Mouse (Mus musculus): Measurements from ENCODE around the gene Iqgap2. TPM values are rescaled to one million over a fixed set of nuclear protein-coding genes. Genes with fewer than 3 reads are reported as not detected.

Iqgap2 gene
- polyA plus RNA-seq, 1 experiment from 2014 or later, result 10.5 TPM

GRCm38 (mm10) chr13:95782311-95782968, 109.3 kb downstream of the Iqgap2 start:
- no peaks in the 10 kb centered on the region for H3K9me3 ChIP-seq
- H3K27ac ChIP-seq, result peak overlapping the region; percentile 73
- H3K4me3 ChIP-seq, result no peak overlapping the region
- no peaks in the 10 kb centered on the region for H3K36me3 ChIP-seq
- H3K4me1 ChIP-seq (replicated peaks), result peaks cover 58% of the 10 kb centered on the region
- no peak for DNase-seq (ENCODE audit: low spot score)
- H3K27me3 ChIP-seq (ENCODE audit: insufficient read depth, poor library complexity, severe bottlenecking), result no peaks in the 10 kb centered on the region
- WGBS, result 57% methylated on average over 15 of the region's 15 CpGs

GRCm38 (mm10) chr13:95780038-95780437, 111.7 kb downstream of the Iqgap2 start:
- Histone ChIP-seq H3K27me3 (ENCODE audit: insufficient read depth, poor library complexity, severe bottlenecking) (no peaks in the 10 kb centered on the region), H3K27ac (no peak overlapping the region), H3K4me1 (replicated peaks) (peaks cover 80% of the 10 kb centered on the region), H3K4me3 (no peak overlapping the region), H3K9me3 (no peaks in the 10 kb centered on the region), H3K36me3 (no peaks in the 10 kb centered on the region)
- no peak for DNase-seq (ENCODE audit: low spot score)
- WGBS, result 79% methylated on average over 7 of the region's 7 CpGs

- no peak overlapping the region for H3K4me3 ChIP-seq
- WGBS, result 83% methylated on average over 8 of the region's 8 CpGs
- peaks cover 87% of the 10 kb centered on the region for H3K4me1 ChIP-seq (replicated peaks)
These were observed 112.5 kb downstream of the Iqgap2 start for GRCm38 (mm10) chr13:95779261-95779660.

GRCm38 (mm10) chr13:95778761-95779161, 113.0 kb downstream of the Iqgap2 start:
- peak; percentile 27 for DNase-seq (ENCODE audit: low spot score)
- Histone ChIP-seq H3K4me1 (replicated peaks) (peaks cover 92% of the 10 kb centered on the region), H3K27ac (peak overlapping the region; percentile 64), H3K4me3 (no peak overlapping the region), H3K9me3 (no peaks in the 10 kb centered on the region), H3K36me3 (no peaks in the 10 kb centered on the region), H3K27me3 (ENCODE audit: insufficient read depth, poor library complexity, severe bottlenecking) (no peaks in the 10 kb centered on the region)
- WGBS, result 61% methylated on average over 9 of the region's 9 CpGs

More at GRCm38 (mm10) chr13:95779261-95779660, 112.5 kb downstream of the Iqgap2 start:
- H3K36me3 ChIP-seq, result no peaks in the 10 kb centered on the region
- DNase-seq (ENCODE audit: low spot score), result no peak
- peak overlapping the region; percentile 40; the same call in 1 of the 2 replicates for H3K27ac ChIP-seq
- H3K9me3 ChIP-seq, result no peaks in the 10 kb centered on the region
- no peaks in the 10 kb centered on the region for H3K27me3 ChIP-seq (ENCODE audit: insufficient read depth, poor library complexity, severe bottlenecking)

GRCm38 (mm10) chr13:95777651-95778391, 113.9 kb downstream of the Iqgap2 start:
- H3K27me3 ChIP-seq (ENCODE audit: insufficient read depth, poor library complexity, severe bottlenecking), result no peaks in the 10 kb centered on the region
- no peak overlapping the region for H3K4me3 ChIP-seq
- H3K4me1 ChIP-seq (replicated peaks), result peaks cover 84% of the 10 kb centered on the region
- WGBS, result 80% methylated on average over 5 of the region's 5 CpGs
- no peaks in the 10 kb centered on the region for H3K9me3 ChIP-seq
- H3K36me3 ChIP-seq, result no peaks in the 10 kb centered on the region
- no peak for DNase-seq (ENCODE audit: low spot score)
- H3K27ac ChIP-seq, result peak overlapping the region; percentile 16; the same call in 1 of the 2 replicates

GRCm38 (mm10) chr13:95777237-95777636, 114.5 kb downstream of the Iqgap2 start:
- H3K4me3 ChIP-seq, result no peak overlapping the region
- peaks cover 78% of the 10 kb centered on the region for H3K4me1 ChIP-seq (replicated peaks)
- no peaks in the 10 kb centered on the region for H3K9me3 ChIP-seq
- 22% methylated on average over 2 of the region's 2 CpGs for WGBS
- peak; percentile 38 for DNase-seq (ENCODE audit: low spot score)
- H3K27me3 ChIP-seq (ENCODE audit: insufficient read depth, poor library complexity, severe bottlenecking), result no peaks in the 10 kb centered on the region
- H3K36me3 ChIP-seq, result no peaks in the 10 kb centered on the region
- H3K27ac ChIP-seq, result no peak overlapping the region; the same call in 1 of the 2 replicates

GRCm38 (mm10) chr13:95774966-95775696, 116.6 kb downstream of the Iqgap2 start:
- no peak overlapping the region; the same call in 1 of the 2 replicates for H3K4me3 ChIP-seq
- H3K27me3 ChIP-seq (ENCODE audit: insufficient read depth, poor library complexity, severe bottlenecking), result no peaks in the 10 kb centered on the region
- peak overlapping the region; percentile 81 for H3K27ac ChIP-seq
- 38% methylated on average over 11 of the region's 11 CpGs for WGBS
- DNase-seq (ENCODE audit: low spot score), result peak; percentile 61
- H3K9me3 ChIP-seq, result no peaks in the 10 kb centered on the region
- H3K4me1 ChIP-seq (replicated peaks), result peaks cover 69% of the 10 kb centered on the region
- no peaks in the 10 kb centered on the region for H3K36me3 ChIP-seq

GRCm38 (mm10) chr13:95765017-95765416, 126.7 kb downstream of the Iqgap2 start:
- Histone ChIP-seq H3K27me3 (ENCODE audit: insufficient read depth, poor library complexity, severe bottlenecking) (no peaks in the 10 kb centered on the region), H3K36me3 (no peaks in the 10 kb centered on the region; the same call in 1 of the 2 replicates), H3K9me3 (no peaks in the 10 kb centered on the region), H3K4me3 (no peak overlapping the region), H3K4me1 (replicated peaks) (peaks cover 35% of the 10 kb centered on the region), H3K27ac (peak overlapping the region; percentile 74)
- peak; percentile 46 for DNase-seq (ENCODE audit: low spot score)
- 27% methylated on average over 9 of the region's 9 CpGs for WGBS

- WGBS, result 48% methylated on average over 3 of the region's 3 CpGs
- DNase-seq (ENCODE audit: low spot score), result peak; percentile 25
- H3K27ac ChIP-seq, result peak overlapping the region; percentile 53; the same call in 1 of the 2 replicates
These were observed 127.7 kb downstream of the Iqgap2 start for GRCm38 (mm10) chr13:95763876-95764517.

GRCm38 (mm10) chr13:95759810-95760209, 131.9 kb downstream of the Iqgap2 start:
- H3K4me3 ChIP-seq, result no peak overlapping the region
- peaks cover 18% of the 10 kb centered on the region for H3K36me3 ChIP-seq
- 92% methylated on average over 2 of the region's 2 CpGs for WGBS
- H3K9me3 ChIP-seq, result no peaks in the 10 kb centered on the region
- H3K27me3 ChIP-seq (ENCODE audit: insufficient read depth, poor library complexity, severe bottlenecking), result no peaks in the 10 kb centered on the region
- DNase-seq (ENCODE audit: low spot score), result no peak
- H3K27ac ChIP-seq, result no peak overlapping the region
- H3K4me1 ChIP-seq (replicated peaks), result peaks cover 16% of the 10 kb centered on the region

More at GRCm38 (mm10) chr13:95763876-95764517, 127.7 kb downstream of the Iqgap2 start:
- H3K9me3 ChIP-seq, result no peaks in the 10 kb centered on the region
- peaks cover 3% of the 10 kb centered on the region; the same call in 1 of the 2 replicates for H3K36me3 ChIP-seq
- H3K27me3 ChIP-seq (ENCODE audit: insufficient read depth, poor library complexity, severe bottlenecking), result no peaks in the 10 kb centered on the region
- H3K4me3 ChIP-seq, result no peak overlapping the region
- H3K4me1 ChIP-seq (replicated peaks), result peaks cover 28% of the 10 kb centered on the region

GRCm38 (mm10) chr13:95754285-95754684, 137.4 kb downstream of the Iqgap2 start:
- WGBS, result 93% methylated on average over 5 of the region's 5 CpGs
- Histone ChIP-seq H3K36me3 (peaks cover 34% of the 10 kb centered on the region), H3K27me3 (ENCODE audit: insufficient read depth, poor library complexity, severe bottlenecking) (no peaks in the 10 kb centered on the region), H3K4me3 (no peak overlapping the region), H3K27ac (no peak overlapping the region), H3K4me1 (replicated peaks) (no peaks in the 10 kb centered on the region), H3K9me3 (peaks cover 4% of the 10 kb centered on the region; the same call in 1 of the 2 replicates)
- DNase-seq (ENCODE audit: low spot score), result no peak

GRCm38 (mm10) chr13:95752386-95752785, 139.3 kb downstream of the Iqgap2 start:
- no peaks in the 10 kb centered on the region for H3K4me1 ChIP-seq (replicated peaks)
- peaks cover 34% of the 10 kb centered on the region for H3K36me3 ChIP-seq
- peaks cover 4% of the 10 kb centered on the region; the same call in 1 of the 2 replicates for H3K9me3 ChIP-seq
- H3K27ac ChIP-seq, result no peak overlapping the region
- H3K4me3 ChIP-seq, result no peak overlapping the region
- no peaks in the 10 kb centered on the region for H3K27me3 ChIP-seq (ENCODE audit: insufficient read depth, poor library complexity, severe bottlenecking)
- 83% methylated on average over 9 of the region's 9 CpGs for WGBS
- DNase-seq (ENCODE audit: low spot score), result no peak
